Mouse (Mus musculus): ENCODE results near the gene Ywhag.

DNA sequence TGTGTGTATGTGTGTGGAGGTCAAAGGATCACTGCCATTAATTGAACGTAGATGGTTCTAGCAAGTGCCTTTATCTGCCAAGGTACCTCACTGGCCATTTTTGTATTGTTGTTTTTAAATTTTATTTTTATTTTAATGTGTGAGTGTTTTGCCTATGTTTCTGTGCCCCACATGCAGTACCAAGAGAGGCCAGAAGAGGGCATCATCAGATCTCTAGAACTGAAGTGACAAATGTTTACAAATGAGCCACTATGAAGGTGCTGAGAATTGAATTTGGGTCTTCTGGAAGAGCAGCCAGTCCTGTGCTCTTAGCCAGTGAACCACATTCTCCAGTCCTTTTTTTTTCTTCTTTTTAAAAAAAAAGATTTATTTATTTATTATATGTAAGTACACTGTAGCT is 34.4 kb upstream of the Ywhag start:
- no peak for TF ChIP-seq POLR2A (IDR thresholded peaks at IDR 0.05; ENCODE audit: extremely low read depth, insufficient read depth, low read length)
- TF ChIP-seq CTCF (IDR thresholded peaks at IDR 0.05; ENCODE audit: extremely low read depth, insufficient read depth, low read length): peak; percentile 40; the same call in 1 of the 2 replicates

Measured in cortical plate, adult 2 months (tissue).